11 mouse cellular contexts compared by ENCODE assay signal in the genomic region with DNA sequence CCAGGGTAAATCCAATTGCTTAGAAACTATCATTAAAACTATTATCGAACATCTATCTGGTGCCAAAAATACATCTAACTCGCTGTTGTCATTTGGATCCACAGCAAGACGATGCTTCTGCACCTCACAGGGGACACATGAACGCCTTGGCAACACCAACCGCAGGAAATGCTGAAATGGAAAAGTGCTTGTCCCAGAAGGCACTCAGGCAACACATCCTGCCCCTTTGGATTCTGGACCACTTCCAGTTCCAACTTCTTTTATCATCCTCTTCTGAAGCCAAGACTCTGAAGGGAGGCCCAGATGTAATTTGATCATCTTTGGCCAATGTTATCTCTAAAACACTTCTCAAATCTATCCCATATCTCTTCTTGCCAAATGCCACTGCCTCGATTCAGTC.
A peak's percentile ranks its signal among the peaks of the same experiment; 100 is the strongest.
DNase-seq lines count a peak whose midpoint lies in the region; ATAC-seq lines count a peak whose summit lies in the region.
"Had no signal": no experiment of that assay in that cellular context is flagged by ENCODE, and none has a peak within 500 bp of the region (broad histone marks: within the 10 kb centered on the region; RNA-seq: fewer than 3 reads in every experiment).

No protein-coding gene starts in this region.

- no peak overlapping the region for H3K4me2 ChIP-seq in kidney, embryonic 15.5 days
- H3K4me2 ChIP-seq: limb, embryonic 12.5 days had no signal

- 0 out of 2 replicates have a peak, but pooled peaks cover 4% of the 10 kb centered on the region for H3K4me1 ChIP-seq in kidney, embryonic 15.5 days
- H3K4me1 ChIP-seq: limb, embryonic 12.5 days had no signal

- H3K4me3 ChIP-seq in kidney, embryonic 15.5 days (replicated peaks): no peak overlapping the region
- H3K4me3 ChIP-seq: limb, embryonic 12.5 days had no signal

- WGBS in kidney, embryonic 15.5 days: 76% methylated on average over 6 of the region's 6 CpGs

- no peaks in the 10 kb centered on the region for H3K36me3 ChIP-seq in kidney, embryonic 15.5 days
- H3K36me3 ChIP-seq: limb, embryonic 12.5 days had no signal

- H3K9ac ChIP-seq in kidney, embryonic 15.5 days: no peak overlapping the region
- H3K9ac ChIP-seq: limb, embryonic 12.5 days had no signal

- peak; percentile 11 for DNase-seq in adrenal gland, adult 2 months
- DNase-seq in adrenal gland, postnatal 4 days (ENCODE audit: low spot score in 2 of 2): no peak
- peak; percentile 32 for DNase-seq in kidney, adult 9 months
- peak; percentile 4 to 10 for DNase-seq in heart, postnatal 10 days
- DNase-seq in lung, postnatal 25 days (ENCODE audit: low spot score): peak; percentile 52
- no peak for DNase-seq in right cerebral cortex, postnatal 10 days (ENCODE audit: low spot score in 2 of 2)
- DNase-seq in cerebellum, adult 9-10 months: no peak
- DNase-seq: thymus, postnatal 14 days had no signal

- ATAC-seq in kidney, embryonic 15.5 days (replicated peaks; ENCODE audit: low FRiP score): no peak
- ATAC-seq: hindbrain, postnatal 0 days had no signal

- no peak overlapping the region for H3K27ac ChIP-seq in kidney, embryonic 15.5 days
- H3K27ac ChIP-seq: hindbrain, postnatal 0 days; limb, embryonic 12.5 days had no signal

- intact Hi-C loops in heart, postnatal 10 days (cut with DNase I): no loop called here

- no peaks in the 10 kb centered on the region for H3K9me3 ChIP-seq in kidney, embryonic 15.5 days (replicated peaks)
- H3K9me3 ChIP-seq: limb, embryonic 12.5 days had no signal

- H3K27me3 ChIP-seq in kidney, embryonic 15.5 days: no peaks in the 10 kb centered on the region
- H3K27me3 ChIP-seq: limb, embryonic 12.5 days had no signal

Comparison
In these comparisons a context has a peak if more than half of its experiments do, and no peak if none do; other contexts are left out.
1. DNase-seq: peak in adrenal gland, adult 2 months (single experiment), kidney, adult 9 months (single experiment), heart, postnatal 10 days (2 of 2) and lung, postnatal 25 days (single experiment); none in adrenal gland, postnatal 4 days (0 of 2), right cerebral cortex, postnatal 10 days (0 of 2) and cerebellum, adult 9-10 months (single experiment).